Mouse (Mus musculus) heart, embryonic 10.5 days (tissue): ENCODE results near the gene Prrt4. TPM values are rescaled to one million over a fixed set of nuclear protein-coding genes. Genes with fewer than 3 reads are reported as not detected.
"Not testable (repeated sequence)": the region's sequence is repeated elsewhere in the genome, so short reads cannot be mapped to it uniquely, and the experiment has no call there.

Experiments
- DNase-seq: peaks from one replicate; pipeline ENCODE4 v3.0.0-alpha.2; 2017; ENCODE audit warnings: low spot score
- H3K27ac ChIP-seq: fragments of 300-500 bp; sonication (generic); 2 replicates; pipeline ENCODE4 v1.5.1; 2016; ENCODE audit warnings: mild to moderate bottlenecking
- H3K27me3 ChIP-seq: fragments of 300-500 bp; sonication (generic); 2 replicates; pipeline ENCODE4 v1.6.1; 2016; ENCODE audit warnings: mild to moderate bottlenecking; ENCODE audit not compliant: poor library complexity, insufficient read depth, severe bottlenecking
- H3K36me3 ChIP-seq: fragments of 300-500 bp; sonication (generic); 2 replicates; pipeline ENCODE4 v1.6.1; 2016; ENCODE audit warnings: mild to moderate bottlenecking, moderate library complexity
- H3K4me1 ChIP-seq: fragments of 300-500 bp; sonication (generic); 2 replicates; pipeline ENCODE4 v1.6.1; 2016; ENCODE audit warnings: mild to moderate bottlenecking
- H3K4me3 ChIP-seq: fragments of 300-500 bp; sonication (generic); 2 replicates; pipeline ENCODE4 v1.5.1; 2016; ENCODE audit warnings: mild to moderate bottlenecking, moderate library complexity
- H3K9me3 ChIP-seq: fragments of 300-500 bp; sonication (generic); 2 replicates; pipeline ENCODE4 v1.6.1; 2016; ENCODE audit warnings: mild to moderate bottlenecking, moderate library complexity
- WGBS: fragments of 180-500 bp; shearing (Covaris S2); methylation state at CpG from one replicate; pipeline ENCODE4 v1.1.7; 2016; 5-methylcytosine and 5-hydroxymethylcytosine counted together
- polyA plus RNA-seq: library from polyadenylated mRNA; unstranded; fragments of >200 nt; fragmentation: Nextera tagmentation; extraction: Ambion mirVana; gene quantifications from 2 replicates; pipeline ENCODE4 v1.2.1, GENCODE M21; 2016

Gene Prrt4
- polyA plus RNA-seq: 3.2 and 4.3 TPM in 2 replicates

- under 1% methylated on average over 63 of the region's 79 CpGs for WGBS
- peak; percentile 76 for DNase-seq
- no peaks in the 10 kb centered on the region for H3K9me3 ChIP-seq
- no peaks in the 10 kb centered on the region for H3K36me3 ChIP-seq
- H3K4me3 ChIP-seq: peak within 1 kb of the TSS; percentile 80
- H3K27me3 ChIP-seq: peaks cover 80% of the 10 kb centered on the region
- peak within 1 kb of the TSS; percentile 87 for H3K27ac ChIP-seq
- H3K4me1 ChIP-seq: peaks cover 39% of the 10 kb centered on the region
These were observed at the start of gene Prrt4 for GRCm38 (mm10) chr6:29178888-29179658. TSS of gene Prrt4 (minus strand) at chr6:29179584.

GRCm38 (mm10) chr6:29217717-29218116 is 38.3 kb upstream of the Prrt4 start:
- 79% methylated on average over 3 of the region's 3 CpGs for WGBS

GRCm38 (mm10) chr6:29215881-29216501 is 36.6 kb upstream of the Prrt4 start, which contains the start of gene Impdh1:
TSS of gene Impdh1 (minus strand) at chr6:29216364.
- Histone ChIP-seq H3K4me3 (peak within 1 kb of the TSS; percentile 87), H3K27me3 (peaks cover 26% of the 10 kb centered on the region), H3K4me1 (peaks cover 45% of the 10 kb centered on the region), H3K9me3 (no peaks in the 10 kb centered on the region), H3K36me3 (no peaks in the 10 kb centered on the region), H3K27ac (peak within 1 kb of the TSS; percentile 86)
- WGBS: under 1% methylated on average over 56 of the region's 56 CpGs
- DNase-seq: peak; percentile 94

More at GRCm38 (mm10) chr6:29217717-29218116, 38.3 kb upstream of the Prrt4 start:
- not testable (repeated sequence) for H3K4me3 ChIP-seq, H3K27ac ChIP-seq, DNase-seq, H3K36me3 ChIP-seq, H3K9me3 ChIP-seq
- Histone ChIP-seq H3K4me1 (peaks cover 29% of the 10 kb centered on the region), H3K27me3 (peaks cover 26% of the 10 kb centered on the region)

- no peak for DNase-seq
- H3K9me3 ChIP-seq: no peaks in the 10 kb centered on the region
- no peaks in the 10 kb centered on the region for H3K36me3 ChIP-seq
- H3K4me3 ChIP-seq: peak overlapping the region; percentile 87
- 0 out of 2 replicates have a peak overlapping the region, but pooled peaks have one; percentile 1 for H3K27ac ChIP-seq
- H3K27me3 ChIP-seq: peaks cover 26% of the 10 kb centered on the region
- peaks cover 49% of the 10 kb centered on the region for H3K4me1 ChIP-seq
- 15% methylated on average over 9 of the region's 9 CpGs for WGBS
These were observed 35.8 kb upstream of the Prrt4 start for GRCm38 (mm10) chr6:29215181-29215580.

- no peak for DNase-seq
- peaks cover 26% of the 10 kb centered on the region for H3K27me3 ChIP-seq
- no peaks in the 10 kb centered on the region for H3K9me3 ChIP-seq
- WGBS: 47% methylated on average over 5 of the region's 5 CpGs
- peaks cover 50% of the 10 kb centered on the region for H3K4me1 ChIP-seq
- H3K27ac ChIP-seq: no peak overlapping the region
- H3K4me3 ChIP-seq: 0 out of 2 replicates have a peak overlapping the region, but pooled peaks have one; percentile 87
- H3K36me3 ChIP-seq: no peaks in the 10 kb centered on the region
These were observed 35.4 kb upstream of the Prrt4 start for GRCm38 (mm10) chr6:29214776-29215175.

GRCm38 (mm10) chr6:29214245-29214644 is 34.9 kb upstream of the Prrt4 start:
- Histone ChIP-seq H3K36me3 (no peaks in the 10 kb centered on the region), H3K27me3 (peaks cover 26% of the 10 kb centered on the region), H3K9me3 (no peaks in the 10 kb centered on the region), H3K4me1 (peaks cover 50% of the 10 kb centered on the region), H3K27ac (no peak overlapping the region), H3K4me3 (no peak overlapping the region)
- 5% methylated on average over 1 of the region's 1 CpGs for WGBS
- DNase-seq: no peak

GRCm38 (mm10) chr6:29213436-29213835 is 34.1 kb upstream of the Prrt4 start:
- H3K27ac ChIP-seq: no peak overlapping the region
- H3K4me3 ChIP-seq: no peak overlapping the region
- WGBS: 55% methylated on average over 5 of the region's 5 CpGs
- peaks cover 26% of the 10 kb centered on the region for H3K27me3 ChIP-seq
- no peaks in the 10 kb centered on the region for H3K36me3 ChIP-seq
- DNase-seq: no peak
- H3K9me3 ChIP-seq: no peaks in the 10 kb centered on the region
- H3K4me1 ChIP-seq: peaks cover 50% of the 10 kb centered on the region

GRCm38 (mm10) chr6:29211806-29212492 is 32.6 kb upstream of the Prrt4 start:
- Histone ChIP-seq H3K27ac (peak overlapping the region; percentile 90), H3K4me1 (peaks cover 50% of the 10 kb centered on the region), H3K36me3 (0 out of 2 replicates have a peak, but pooled peaks cover under 1% of the 10 kb centered on the region), H3K27me3 (peaks cover 26% of the 10 kb centered on the region), H3K4me3 (peak overlapping the region; percentile 83), H3K9me3 (no peaks in the 10 kb centered on the region)
- peak; percentile 91 for DNase-seq
- WGBS: 0% methylated on average over 65 of the region's 66 CpGs

- H3K9me3 ChIP-seq: no peaks in the 10 kb centered on the region
- peaks cover 26% of the 10 kb centered on the region for H3K27me3 ChIP-seq
- H3K36me3 ChIP-seq: peaks cover 6% of the 10 kb centered on the region
- H3K4me3 ChIP-seq: peak overlapping the region; percentile 83
- peaks cover 45% of the 10 kb centered on the region for H3K4me1 ChIP-seq
- H3K27ac ChIP-seq: peak overlapping the region; percentile 90
- 15% methylated on average over 7 of the region's 7 CpGs for WGBS
- DNase-seq: no peak
These were observed 31.8 kb upstream of the Prrt4 start for GRCm38 (mm10) chr6:29211146-29211545.

GRCm38 (mm10) chr6:29210231-29210936 is 31.0 kb upstream of the Prrt4 start:
- DNase-seq: peak; percentile 71
- no peak overlapping the region for H3K27ac ChIP-seq
- no peaks in the 10 kb centered on the region for H3K9me3 ChIP-seq
- no peak overlapping the region for H3K4me3 ChIP-seq
- 75% methylated on average over 9 of the region's 9 CpGs for WGBS
- peaks cover 10% of the 10 kb centered on the region for H3K36me3 ChIP-seq
- H3K27me3 ChIP-seq: peaks cover 26% of the 10 kb centered on the region
- peaks cover 40% of the 10 kb centered on the region for H3K4me1 ChIP-seq

GRCm38 (mm10) chr6:29208178-29208577 is 28.8 kb upstream of the Prrt4 start:
- no peak overlapping the region for H3K4me3 ChIP-seq
- H3K36me3 ChIP-seq: peaks cover 29% of the 10 kb centered on the region
- peak; percentile 28 for DNase-seq
- peaks cover 25% of the 10 kb centered on the region for H3K4me1 ChIP-seq
- H3K27me3 ChIP-seq: peaks cover 4% of the 10 kb centered on the region
- H3K27ac ChIP-seq: no peak overlapping the region
- 82% methylated on average over 5 of the region's 5 CpGs for WGBS
- H3K9me3 ChIP-seq: no peaks in the 10 kb centered on the region

GRCm38 (mm10) chr6:29207017-29207416 is 27.6 kb upstream of the Prrt4 start:
- no peak overlapping the region for H3K27ac ChIP-seq
- H3K36me3 ChIP-seq: peaks cover 39% of the 10 kb centered on the region
- WGBS: 76% methylated on average over 5 of the region's 5 CpGs
- no peaks in the 10 kb centered on the region for H3K9me3 ChIP-seq
- no peak for DNase-seq
- no peak overlapping the region for H3K4me3 ChIP-seq
- H3K27me3 ChIP-seq: no peaks in the 10 kb centered on the region
- H3K4me1 ChIP-seq: peaks cover 16% of the 10 kb centered on the region
